Mouse (Mus musculus) forebrain, embryonic 12.5 days (tissue): ENCODE results near the gene Pakap. TPM values are rescaled to one million over a fixed set of nuclear protein-coding genes. Genes with fewer than 3 reads are reported as not detected.

ENCODE experiments used
- ATAC-seq: fragments of 200-750 bp; cut with Nextera tagmentation; 2 replicates; pipeline ENCODE4 v1.8.0; 2017; ENCODE audit warnings: moderate TSS enrichment; ENCODE audit not compliant: low FRiP score
- H3K27ac ChIP-seq: fragments of 300-500 bp; sonication (generic); 2 replicates; pipeline ENCODE4 v1.5.1; 2016; ENCODE audit warnings: mild to moderate bottlenecking
- H3K27me3 ChIP-seq: fragments of 300-500 bp; sonication (generic); 2 replicates; pipeline ENCODE4 v1.6.1; 2016; ENCODE audit warnings: mild to moderate bottlenecking
- H3K36me3 ChIP-seq: fragments of 300-500 bp; sonication (generic); replicated peaks from 2 replicates; pipeline ENCODE4 v1.6.1; 2016; ENCODE audit warnings: mild to moderate bottlenecking
- H3K4me1 ChIP-seq: fragments of 300-500 bp; sonication (generic); 2 replicates; pipeline ENCODE4 v1.6.1; 2016
- H3K4me2 ChIP-seq: fragments of 300-500 bp; sonication (generic); 2 replicates; pipeline ENCODE4 v1.6.1; 2016; ENCODE audit warnings: mild to moderate bottlenecking, moderate library complexity
- H3K4me3 ChIP-seq: fragments of 300-500 bp; sonication (generic); replicated peaks from 2 replicates; pipeline ENCODE4 v1.5.1; 2016; ENCODE audit warnings: mild to moderate bottlenecking
- H3K9ac ChIP-seq: fragments of 300-500 bp; sonication (generic); 2 replicates; pipeline ENCODE4 v1.6.1; 2016; ENCODE audit warnings: mild to moderate bottlenecking
- H3K9me3 ChIP-seq: fragments of 300-500 bp; sonication (generic); 2 replicates; pipeline ENCODE4 v1.6.1; 2016
- WGBS: fragments of 180-500 bp; shearing (Covaris S2); methylation state at CpG from one replicate; pipeline ENCODE4 v1.1.7; 2016; 5-methylcytosine and 5-hydroxymethylcytosine counted together
- polyA plus RNA-seq: library from polyadenylated mRNA; unstranded; fragments of >200 nt; fragmentation: Nextera tagmentation; extraction: Ambion mirVana; gene quantifications from 2 replicates; pipeline ENCODE4 v1.2.1, GENCODE M21; 2016

The Pakap gene
- polyA plus RNA-seq, 1 experiment from 2014 or later: 14.8 TPM

GRCm38 (mm10) chr4:57916201-57916661 is 348.3 kb downstream of the Pakap start, which contains the start of gene D630039A03Rik:
Gene D630039A03Rik, minus strand, starts transcription at chr4:57916297.
- no peak within 1 kb of the TSS for H3K27ac ChIP-seq
- WGBS: 41% methylated on average over 9 of the region's 9 CpGs
- H3K4me1 ChIP-seq: peaks cover 18% of the 10 kb centered on the region
- H3K9me3 ChIP-seq: no peaks in the 10 kb centered on the region
- peaks cover 20% of the 10 kb centered on the region; the same call in 1 of the 2 replicates for H3K27me3 ChIP-seq
- no peak within 1 kb of the TSS for H3K9ac ChIP-seq
- peak within 1 kb of the TSS; percentile 21; the same call in 1 of the 2 replicates for H3K4me2 ChIP-seq
- no peak for ATAC-seq
- H3K4me3 ChIP-seq: no peak within 1 kb of the TSS
- no peaks in the 10 kb centered on the region for H3K36me3 ChIP-seq

- peaks cover 20% of the 10 kb centered on the region; the same call in 1 of the 2 replicates for H3K27me3 ChIP-seq
- H3K9ac ChIP-seq: no peak overlapping the region
- H3K27ac ChIP-seq: no peak overlapping the region
- ATAC-seq: no peak
- no peak overlapping the region for H3K4me2 ChIP-seq
- no peaks in the 10 kb centered on the region for H3K36me3 ChIP-seq
- H3K9me3 ChIP-seq: no peaks in the 10 kb centered on the region
- no peak overlapping the region for H3K4me3 ChIP-seq
- WGBS: 82% methylated on average over 4 of the region's 4 CpGs
- H3K4me1 ChIP-seq: peaks cover 18% of the 10 kb centered on the region
These were observed 348.7 kb downstream of the Pakap start for GRCm38 (mm10) chr4:57916711-57917110.

- no peak overlapping the region for H3K27ac ChIP-seq
- WGBS: 10% methylated on average over 8 of the region's 8 CpGs
These were observed 351.8 kb downstream of the Pakap start for GRCm38 (mm10) chr4:57919494-57920423.

GRCm38 (mm10) chr4:57920522-57920921 is 352.5 kb downstream of the Pakap start:
- H3K9me3 ChIP-seq: no peaks in the 10 kb centered on the region
- 75% methylated on average over 1 of the region's 1 CpGs for WGBS
- H3K9ac ChIP-seq: no peak overlapping the region
- H3K4me3 ChIP-seq: no peak overlapping the region
- H3K4me1 ChIP-seq: peaks cover 24% of the 10 kb centered on the region
- H3K27ac ChIP-seq: no peak overlapping the region
- no peak for ATAC-seq
- H3K4me2 ChIP-seq: no peak overlapping the region
- H3K36me3 ChIP-seq: no peaks in the 10 kb centered on the region
- 0 out of 2 replicates have a peak, but pooled peaks cover 12% of the 10 kb centered on the region for H3K27me3 ChIP-seq

More at GRCm38 (mm10) chr4:57919494-57920423, 351.8 kb downstream of the Pakap start:
- Histone ChIP-seq H3K9ac (no peak overlapping the region), H3K4me3 (no peak overlapping the region), H3K4me2 (peak overlapping the region; percentile 27), H3K4me1 (peaks cover 24% of the 10 kb centered on the region), H3K9me3 (no peaks in the 10 kb centered on the region), H3K36me3 (no peaks in the 10 kb centered on the region), H3K27me3 (peaks cover 20% of the 10 kb centered on the region; the same call in 1 of the 2 replicates)
- ATAC-seq: peak; percentile 63; the same call in 1 of the 2 replicates

- H3K9me3 ChIP-seq: no peaks in the 10 kb centered on the region
- no peak overlapping the region for H3K4me2 ChIP-seq
- no peaks in the 10 kb centered on the region for H3K27me3 ChIP-seq
- H3K4me1 ChIP-seq: peaks cover 21% of the 10 kb centered on the region
- WGBS: 59% methylated on average over 5 of the region's 5 CpGs
- ATAC-seq: no peak
- no peaks in the 10 kb centered on the region for H3K36me3 ChIP-seq
- no peak overlapping the region for H3K27ac ChIP-seq
- no peak overlapping the region for H3K4me3 ChIP-seq
- H3K9ac ChIP-seq: no peak overlapping the region
These were observed 354.2 kb downstream of the Pakap start for GRCm38 (mm10) chr4:57922171-57922570.

GRCm38 (mm10) chr4:57924556-57925071 is 356.6 kb downstream of the Pakap start:
- Histone ChIP-seq H3K27me3 (no peaks in the 10 kb centered on the region), H3K36me3 (no peaks in the 10 kb centered on the region), H3K4me2 (no peak overlapping the region), H3K27ac (no peak overlapping the region), H3K4me1 (peaks cover 17% of the 10 kb centered on the region), H3K4me3 (no peak overlapping the region), H3K9me3 (no peaks in the 10 kb centered on the region), H3K9ac (no peak overlapping the region)
- 84% methylated on average over 6 of the region's 6 CpGs for WGBS
- no peak for ATAC-seq

- WGBS: 26% methylated on average over 3 of the region's 3 CpGs
- H3K4me1 ChIP-seq: peaks cover under 1% of the 10 kb centered on the region; the same call in 1 of the 2 replicates
- H3K4me2 ChIP-seq: no peak overlapping the region
- H3K9ac ChIP-seq: no peak overlapping the region
- no peak overlapping the region for H3K27ac ChIP-seq
- H3K36me3 ChIP-seq: no peaks in the 10 kb centered on the region
- no peaks in the 10 kb centered on the region for H3K27me3 ChIP-seq
- 0 out of 2 replicates have a peak, but pooled peaks cover 4% of the 10 kb centered on the region for H3K9me3 ChIP-seq
- ATAC-seq: 0 out of 2 replicates have a peak, but pooled peaks have one; percentile 27
- H3K4me3 ChIP-seq: no peak overlapping the region
These were observed 359.7 kb downstream of the Pakap start for GRCm38 (mm10) chr4:57927464-57928205.

GRCm38 (mm10) chr4:57930559-57931170 is 362.7 kb downstream of the Pakap start:
- WGBS: 81% methylated on average over 5 of the region's 5 CpGs
- no peak overlapping the region for H3K27ac ChIP-seq
- H3K4me1 ChIP-seq: no peaks in the 10 kb centered on the region
- 0 out of 2 replicates have a peak, but pooled peaks cover 7% of the 10 kb centered on the region for H3K9me3 ChIP-seq
- H3K36me3 ChIP-seq: no peaks in the 10 kb centered on the region
- H3K4me3 ChIP-seq: no peak overlapping the region
- no peak overlapping the region for H3K9ac ChIP-seq
- H3K4me2 ChIP-seq: no peak overlapping the region
- no peaks in the 10 kb centered on the region for H3K27me3 ChIP-seq
- no peak for ATAC-seq

GRCm38 (mm10) chr4:57934181-57934580 is 366.2 kb downstream of the Pakap start:
- Histone ChIP-seq H3K36me3 (no peaks in the 10 kb centered on the region), H3K27me3 (no peaks in the 10 kb centered on the region), H3K4me1 (no peaks in the 10 kb centered on the region), H3K4me3 (no peak overlapping the region), H3K4me2 (no peak overlapping the region), H3K9me3 (0 out of 2 replicates have a peak, but pooled peaks cover 7% of the 10 kb centered on the region), H3K27ac (no peak overlapping the region), H3K9ac (no peak overlapping the region)
- 71% methylated on average over 5 of the region's 5 CpGs for WGBS
- no peak for ATAC-seq

GRCm38 (mm10) chr4:57937292-57937691 is 369.3 kb downstream of the Pakap start:
- Histone ChIP-seq H3K9ac (no peak overlapping the region), H3K4me3 (no peak overlapping the region), H3K27ac (no peak overlapping the region), H3K36me3 (0 out of 2 replicates have a peak, but pooled peaks cover 4% of the 10 kb centered on the region), H3K27me3 (no peaks in the 10 kb centered on the region), H3K9me3 (0 out of 2 replicates have a peak, but pooled peaks cover 6% of the 10 kb centered on the region), H3K4me2 (no peak overlapping the region), H3K4me1 (no peaks in the 10 kb centered on the region)
- no peak for ATAC-seq
- WGBS: 86% methylated on average over 6 of the region's 6 CpGs

- H3K4me2 ChIP-seq: no peak overlapping the region
- no peak overlapping the region for H3K9ac ChIP-seq
- no peaks in the 10 kb centered on the region for H3K4me1 ChIP-seq
- H3K36me3 ChIP-seq: peaks cover 33% of the 10 kb centered on the region
- no peaks in the 10 kb centered on the region for H3K9me3 ChIP-seq
- no peak for ATAC-seq
- H3K4me3 ChIP-seq: no peak overlapping the region
- WGBS: 87% methylated on average over 4 of the region's 4 CpGs
- no peak overlapping the region for H3K27ac ChIP-seq
- H3K27me3 ChIP-seq: no peaks in the 10 kb centered on the region
These were observed 372.7 kb downstream of the Pakap start for GRCm38 (mm10) chr4:57940631-57941030.
